Mouse (Mus musculus) urinary bladder, postnatal 4 days (tissue): ENCODE measurements around the gene Slc27a2.
A peak's percentile ranks its signal among the peaks of the same experiment; 100 is the strongest.
"Not testable (repeated sequence)": the region's sequence is repeated elsewhere in the genome, so short reads cannot be mapped to it uniquely, and the experiment has no call there.

Experiments
- DNase-seq, 2 experiments: peaks; one replicate each; pipeline ENCODE4 v3.0.0; 2021 to 2022; ENCODE audit warnings: low spot score in 2 of 2

Slc27a2 gene

GRCm38 (mm10) chr2:126606061-126606687 lies 54.0 kb downstream of the Slc27a2 start:
- peak in 1 of 2 experiments; percentile 24 for DNase-seq

- DNase-seq = no peak
Measured at GRCm38 (mm10) chr2:126606688-126607062, 54.5 kb downstream of the Slc27a2 start.

GRCm38 (mm10) chr2:126607553-126608203 lies 55.5 kb downstream of the Slc27a2 start:
- DNase-seq = no peak

GRCm38 (mm10) chr2:126609600-126609999 lies 57.4 kb downstream of the Slc27a2 start:
- not testable (repeated sequence) for DNase-seq

GRCm38 (mm10) chr2:126615355-126615754 lies 63.1 kb downstream of the Slc27a2 start:
- no peak for DNase-seq

- DNase-seq = no peak
Measured at GRCm38 (mm10) chr2:126618470-126619179, 66.4 kb downstream of the Slc27a2 start.

- DNase-seq = no peak
Measured at GRCm38 (mm10) chr2:126619249-126619704, 67.1 kb downstream of the Slc27a2 start, which contains the start of gene Hdc. Gene Hdc, minus strand, starts transcription at chr2:126619299.

- DNase-seq = no peak
Measured at GRCm38 (mm10) chr2:126622455-126622854, 70.2 kb downstream of the Slc27a2 start.

- no peak for DNase-seq
Measured at GRCm38 (mm10) chr2:126623138-126623537, 70.9 kb downstream of the Slc27a2 start.

GRCm38 (mm10) chr2:126628455-126628995 lies 76.3 kb downstream of the Slc27a2 start:
- no peak for DNase-seq

GRCm38 (mm10) chr2:126633165-126633564 lies 81.0 kb downstream of the Slc27a2 start:
- DNase-seq = no peak

- DNase-seq = no peak
Measured at GRCm38 (mm10) chr2:126635939-126636823, 84.0 kb downstream of the Slc27a2 start.
